Mouse (Mus musculus) urinary bladder, adult 18-20 months (tissue): ENCODE measurements around the gene Zfp420.
A peak's percentile ranks its signal among the peaks of the same experiment; 100 is the strongest.

Experiments used
- DNase-seq, 2 experiments: peaks; one replicate each; pipeline ENCODE4 v3.0.0; 2022; ENCODE audit warnings: low spot score in 2 of 2, mixed read lengths in 2 of 2

Gene Zfp420

GRCm38 (mm10) chr7:29898351-29898750 lies 38.6 kb downstream of the Zfp420 start:
- DNase-seq: no peak

GRCm38 (mm10) chr7:29904101-29904500 lies 44.3 kb downstream of the Zfp420 start:
- no peak for DNase-seq

- DNase-seq: peak; percentile 38 to 49
Measured at GRCm38 (mm10) chr7:29905966-29906681, 46.3 kb downstream of the Zfp420 start, which contains the start of gene Zfp27. Gene Zfp27 (minus strand): TSS chr7:29906572.

- no peak for DNase-seq
Measured at GRCm38 (mm10) chr7:29906682-29907058, 46.9 kb downstream of the Zfp420 start.

- no peak for DNase-seq
Measured at GRCm38 (mm10) chr7:29907206-29907605, 47.4 kb downstream of the Zfp420 start.

- DNase-seq: peak; percentile 72 to 83
Measured at GRCm38 (mm10) chr7:29908130-29908950, 48.6 kb downstream of the Zfp420 start, which contains the start of gene Zfp383. Gene Zfp383 (plus strand): TSS chr7:29908223.

GRCm38 (mm10) chr7:29910252-29910651 lies 50.5 kb downstream of the Zfp420 start:
- no peak for DNase-seq

GRCm38 (mm10) chr7:29912172-29912571 lies 52.4 kb downstream of the Zfp420 start:
- DNase-seq: no peak

GRCm38 (mm10) chr7:29917371-29918061 lies 57.7 kb downstream of the Zfp420 start:
- no peak for DNase-seq

GRCm38 (mm10) chr7:29918062-29918453 lies 58.3 kb downstream of the Zfp420 start:
- DNase-seq: no peak

- no peak for DNase-seq
Measured at GRCm38 (mm10) chr7:29921439-29922093, 61.8 kb downstream of the Zfp420 start.

- no peak for DNase-seq
Measured at GRCm38 (mm10) chr7:29922780-29923179, 63.0 kb downstream of the Zfp420 start.
